Mouse (Mus musculus): Measurements from ENCODE around the gene Higd2a.
A peak's percentile ranks its signal among the peaks of the same experiment; 100 is the strongest.

DNA sequence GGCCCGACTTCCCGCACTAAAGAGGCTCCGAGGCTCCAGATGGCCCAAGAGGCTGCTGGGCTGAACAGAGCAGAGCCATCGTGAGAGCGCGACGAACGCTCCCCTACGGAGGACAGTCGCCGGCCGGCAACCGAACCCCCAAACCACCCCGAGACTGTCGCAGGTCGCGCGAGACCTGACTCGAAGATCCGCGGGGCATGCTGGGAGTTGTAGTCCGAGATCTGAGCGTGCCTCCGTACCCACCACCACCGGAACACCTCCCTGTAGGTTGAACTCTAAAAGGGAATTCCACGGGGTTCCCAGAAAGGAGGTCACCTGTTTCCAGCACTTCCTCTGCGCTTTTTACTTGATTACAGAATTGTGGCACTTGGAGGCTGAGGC, 24.8 kb upstream of the Higd2a start, which contains the start of gene 4833439L19Rik:
- TF ChIP-seq POLR2A (IDR thresholded peaks at IDR 0.05; ENCODE audit: borderline replicate concordance, extremely low read depth, low read depth, low read length) (peak; percentile 92), CTCF (IDR thresholded peaks at IDR 0.05; ENCODE audit: insufficient read depth, low read length) (no peak)

All from lung, adult 2 months (tissue).